Mouse (Mus musculus) C2C12 (cell line): ENCODE results near the gene Tas2r135. TPM values are rescaled to one million over a fixed set of nuclear protein-coding genes. Genes with fewer than 3 reads are reported as not detected.
A peak's percentile ranks its signal among the peaks of the same experiment; 100 is the strongest.

Experiments
- H3K27me3 ChIP-seq: one replicate; pipeline ENCODE4 v1.6.1; 2011; ENCODE audit not compliant: control insufficient read depth, insufficient read depth, insufficient read length
- H3K36me3 ChIP-seq: one replicate; pipeline ENCODE4 v1.6.1; 2011; ENCODE audit not compliant: control insufficient read depth, insufficient read depth
- H3K4me3 ChIP-seq: one replicate; pipeline ENCODE4 v1.5.1; 2011; ENCODE audit warnings: mild to moderate bottlenecking, control low read depth; ENCODE audit not compliant: poor library complexity, insufficient read depth, severe bottlenecking
- H3K79me2 ChIP-seq: one replicate; pipeline ENCODE4 v1.6.1; 2011; ENCODE audit not compliant: control insufficient read depth, insufficient read depth
- H3K79me3 ChIP-seq: one replicate; pipeline ENCODE4 v1.6.1; 2011; ENCODE audit warnings: low read depth, control low read depth
- H3ac ChIP-seq: one replicate; pipeline ENCODE3; 2011; ENCODE audit warnings: low read depth; ENCODE audit not compliant: control insufficient read depth, insufficient read length
- CEBPB ChIP-seq: IDR thresholded peaks from one replicate; pipeline ENCODE4 v1.6.1; 2011; ENCODE audit warnings: low read depth, mild to moderate bottlenecking, control low read depth, moderate library complexity
- CTCF ChIP-seq: IDR thresholded peaks from one replicate; pipeline ENCODE4 v1.5.1; 2011; ENCODE audit not compliant: control insufficient read depth, insufficient read depth, insufficient read length
- FOSL1 ChIP-seq: IDR thresholded peaks from one replicate; pipeline ENCODE4 v1.8.0; 2011; ENCODE audit warnings: mild to moderate bottlenecking, low read length; ENCODE audit not compliant: poor library complexity, insufficient read depth, severe bottlenecking
- MAX ChIP-seq: IDR thresholded peaks from one replicate; pipeline ENCODE4 v1.6.1; 2011; ENCODE audit warnings: mild to moderate bottlenecking, control low read depth
- MYOD1 ChIP-seq: IDR thresholded peaks from one replicate; pipeline ENCODE4 v1.6.1; 2011; ENCODE audit warnings: low read depth; ENCODE audit not compliant: control insufficient read depth, insufficient read length
- MYOG ChIP-seq: IDR thresholded peaks from one replicate; pipeline ENCODE4 v1.6.1; 2011; ENCODE audit not compliant: control insufficient read depth, insufficient read length; ENCODE audit errors: extremely low read depth
- USF1 ChIP-seq: IDR thresholded peaks from one replicate; pipeline ENCODE4 v1.6.1; 2011; ENCODE audit warnings: low read depth, mild to moderate bottlenecking, control low read depth, moderate library complexity
- polyA plus RNA-seq: library from polyadenylated mRNA; unstranded; fragments of >200 nt; fragmentation: generic; extraction: Trizol; gene quantifications from one replicate; pipeline ENCODE4 v1.2.1, GENCODE M21; 2012; ENCODE audit warnings: missing spikeins

Tas2r135 gene
- polyA plus RNA-seq, 1 experiment: not detected

GRCm38 (mm10) chr6:42359364-42360147 lies 45.7 kb upstream of the Tas2r135 start:
- Histone ChIP-seq H3K79me3 (peaks cover 19% of the 10 kb centered on the region), H3K36me3 (peaks cover 60% of the 10 kb centered on the region), H3ac (no peak overlapping the region), H3K79me2 (peaks cover 36% of the 10 kb centered on the region), H3K27me3 (no peaks in the 10 kb centered on the region), H3K4me3 (no peak overlapping the region)
- TF ChIP-seq CTCF (no peak), CEBPB (no peak), MYOG (no peak), MAX (no peak), MYOD1 (no peak), USF1 (no peak), FOSL1 (no peak)

- Histone ChIP-seq H3K79me3 (peaks cover 11% of the 10 kb centered on the region), H3K4me3 (no peak overlapping the region), H3ac (no peak overlapping the region), H3K79me2 (peaks cover 28% of the 10 kb centered on the region), H3K36me3 (peaks cover 52% of the 10 kb centered on the region), H3K27me3 (no peaks in the 10 kb centered on the region)
- TF ChIP-seq CTCF (no peak), MYOD1 (no peak), CEBPB (no peak), USF1 (no peak), MAX (no peak), FOSL1 (no peak), MYOG (no peak)
Measured at GRCm38 (mm10) chr6:42360231-42360840, 44.9 kb upstream of the Tas2r135 start.

- no peaks in the 10 kb centered on the region for H3K27me3 ChIP-seq
- H3ac ChIP-seq: no peak overlapping the region
- H3K4me3 ChIP-seq: no peak overlapping the region
- TF ChIP-seq USF1 (peak; percentile 67), MAX (no peak)
- H3K79me3 ChIP-seq: peaks cover 4% of the 10 kb centered on the region
- H3K79me2 ChIP-seq: peaks cover 19% of the 10 kb centered on the region
- H3K36me3 ChIP-seq: peaks cover 43% of the 10 kb centered on the region
Measured at GRCm38 (mm10) chr6:42361041-42361895, 44.0 kb upstream of the Tas2r135 start.

DNA sequence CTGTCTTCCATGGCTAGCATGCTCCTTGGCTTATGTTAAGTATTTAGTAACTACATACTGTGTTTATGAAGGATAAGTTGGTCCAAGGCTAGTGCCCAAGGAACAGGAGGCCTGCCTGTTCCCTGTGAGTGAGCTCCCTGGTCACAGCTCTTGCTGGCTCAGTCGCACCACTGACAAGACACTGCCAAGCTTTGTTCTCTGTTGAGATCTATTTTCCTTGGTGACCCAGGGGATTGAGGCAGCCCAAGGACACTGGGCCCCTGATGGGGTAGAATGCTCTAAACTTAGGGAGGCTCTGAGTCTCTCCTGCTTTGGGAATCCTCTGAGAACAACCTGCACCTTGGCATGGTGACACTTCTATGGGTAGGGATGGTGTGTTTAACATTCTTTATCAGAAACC lies 43.2 kb upstream of the Tas2r135 start:
- H3K27me3 ChIP-seq: no peaks in the 10 kb centered on the region
- H3ac ChIP-seq: no peak overlapping the region
- peaks cover 3% of the 10 kb centered on the region for H3K79me3 ChIP-seq
- peaks cover 36% of the 10 kb centered on the region for H3K36me3 ChIP-seq
- TF ChIP-seq MYOD1: no peak
- TF ChIP-seq MAX: no peak
- no peak for TF ChIP-seq USF1
- TF ChIP-seq CEBPB: no peak
- TF ChIP-seq FOSL1: no peak
- no peak for TF ChIP-seq CTCF
- no peak for TF ChIP-seq MYOG
- H3K4me3 ChIP-seq: no peak overlapping the region
- H3K79me2 ChIP-seq: peaks cover 11% of the 10 kb centered on the region

DNA sequence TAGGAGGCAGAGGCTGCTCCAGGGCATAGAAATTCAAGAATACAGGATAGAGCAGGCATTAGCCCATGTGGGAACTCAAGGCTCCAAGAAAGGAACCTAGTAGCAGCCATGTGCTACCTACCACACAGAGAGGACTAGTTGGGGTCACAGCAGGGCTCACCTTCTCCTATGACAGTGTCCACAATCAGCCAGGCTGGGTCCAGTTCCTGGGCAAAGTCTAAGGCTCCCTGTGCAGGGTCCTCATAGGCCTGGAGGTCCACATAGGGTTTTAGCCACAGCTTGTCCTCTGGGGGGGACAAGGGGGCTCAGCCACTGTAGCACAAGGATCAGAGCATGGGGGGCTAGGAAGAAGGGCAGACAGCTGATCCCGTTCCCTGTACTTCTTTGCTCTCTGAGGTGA lies 42.7 kb upstream of the Tas2r135 start:
- Histone ChIP-seq H3ac (no peak overlapping the region), H3K79me2 (peaks cover 7% of the 10 kb centered on the region), H3K27me3 (no peaks in the 10 kb centered on the region), H3K36me3 (peaks cover 31% of the 10 kb centered on the region), H3K79me3 (peaks cover 2% of the 10 kb centered on the region), H3K4me3 (no peak overlapping the region)
- TF ChIP-seq MYOD1: no peak
- TF ChIP-seq MAX: no peak
- TF ChIP-seq CTCF: no peak
- no peak for TF ChIP-seq FOSL1
- no peak for TF ChIP-seq CEBPB
- TF ChIP-seq MYOG: no peak
- TF ChIP-seq USF1: no peak

DNA sequence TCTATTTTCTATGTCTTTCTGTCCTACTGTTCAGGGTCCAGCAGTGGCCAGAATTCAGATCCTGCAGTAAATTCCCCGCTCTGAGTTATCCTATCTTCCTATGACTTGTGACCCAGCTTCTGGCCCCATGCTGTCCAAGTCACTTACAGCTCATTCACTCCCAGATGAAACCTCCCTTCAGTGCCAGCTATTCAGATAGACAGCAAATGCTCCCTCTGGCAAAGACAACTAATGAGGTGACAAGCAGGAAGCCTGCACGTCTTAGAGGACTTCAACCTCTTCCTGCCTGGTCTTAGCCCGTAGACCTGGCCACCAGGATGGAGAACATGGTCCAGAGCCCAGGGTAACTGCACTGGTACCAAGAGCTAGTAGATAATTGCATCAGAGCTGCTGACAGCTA lies 42.3 kb upstream of the Tas2r135 start:
- no peak overlapping the region for H3K4me3 ChIP-seq
- H3ac ChIP-seq: no peak overlapping the region
- TF ChIP-seq MAX: no peak
- TF ChIP-seq CTCF: no peak
- no peak for TF ChIP-seq FOSL1
- TF ChIP-seq MYOD1: no peak
- no peak for TF ChIP-seq USF1
- no peak for TF ChIP-seq CEBPB
- TF ChIP-seq MYOG: no peak
- peaks cover 2% of the 10 kb centered on the region for H3K79me2 ChIP-seq
- peaks cover under 1% of the 10 kb centered on the region for H3K79me3 ChIP-seq
- no peaks in the 10 kb centered on the region for H3K27me3 ChIP-seq
- peaks cover 27% of the 10 kb centered on the region for H3K36me3 ChIP-seq
